Mouse (Mus musculus) testis, adult 2 months (tissue): ENCODE measurements around the gene Cpd.

Experiments used
- CTCF ChIP-seq: fragments of 200-500 bp; IDR thresholded peaks from 2 replicates; pipeline ENCODE4 v1.5.1; 2012; ENCODE audit warnings: low read depth, mild to moderate bottlenecking, inconsistent platforms, low read length, moderate library complexity; ENCODE audit not compliant: control insufficient read depth, insufficient read depth, insufficient replicate concordance
- POLR2A ChIP-seq: fragments of 200-500 bp; IDR thresholded peaks from 2 replicates; pipeline ENCODE4 v1.6.1; 2012; ENCODE audit warnings: low read depth, mild to moderate bottlenecking, inconsistent platforms, low read length, moderate library complexity; ENCODE audit not compliant: control insufficient read depth

- TF ChIP-seq CTCF (peak; percentile 34; the same call in 1 of the 2 replicates), POLR2A (no peak)
These were observed 47.4 kb upstream of the Cpd start for GRCm38 (mm10) chr11:76894240-76894639.
